Mouse (Mus musculus): ENCODE results near the gene Rbm39. TPM values are rescaled to one million over a fixed set of nuclear protein-coding genes. Genes with fewer than 3 reads are reported as not detected.

Rbm39 gene
- polyA plus RNA-seq (2015; fragmentation: Nextera tagmentation; extraction: Ambion mirVana), result 369 and 377 TPM in 2 replicates

DNA sequence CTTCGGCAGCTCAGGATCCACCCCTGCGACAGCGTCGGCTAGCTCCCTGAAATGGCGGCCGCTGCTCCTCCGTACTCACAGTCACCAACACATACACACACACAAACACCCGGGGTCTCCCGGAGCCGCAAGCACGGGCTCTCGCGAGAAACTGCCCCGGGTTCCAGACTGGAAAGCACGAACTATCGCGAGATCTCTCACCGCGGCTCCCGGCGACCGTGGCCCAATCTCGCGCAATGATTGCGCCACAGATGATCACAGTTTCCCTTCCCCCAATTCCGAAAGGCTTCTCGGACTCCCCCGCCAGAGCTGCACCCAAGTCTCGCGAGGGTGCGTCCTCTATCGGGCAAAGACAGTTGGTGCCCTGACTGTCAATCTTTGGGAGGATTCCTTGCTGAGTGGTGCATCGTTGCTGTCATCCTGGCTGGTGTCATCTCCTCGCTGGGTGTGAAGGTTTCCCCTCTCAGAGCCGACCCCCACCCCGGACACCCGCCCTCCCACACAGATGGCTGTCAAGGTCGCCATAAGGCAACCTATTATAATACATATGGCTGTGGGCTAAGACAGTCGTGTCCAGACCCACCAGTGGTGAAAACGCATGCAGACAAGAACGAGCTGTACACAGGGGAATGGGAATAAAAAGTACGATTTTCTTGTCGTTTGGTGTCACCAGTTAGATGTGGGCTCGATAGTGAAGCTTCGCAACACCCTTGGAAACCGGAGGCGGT, at the start of gene Rbm39:
Gene Rbm39, minus strand, starts transcription at position 145 of the 728 bp plus-strand sequence.
- Histone ChIP-seq H3K27me3 (replicated peaks; ENCODE audit: control insufficient read depth, insufficient read depth, low read length) (no peaks in the 10 kb centered on the region), H3K4me1 (ENCODE audit: control insufficient read depth, insufficient read depth, low read depth, low read length) (peaks cover 25% of the 10 kb centered on the region), H3K36me3 (ENCODE audit: control insufficient read depth, insufficient read depth, low read length) (peaks cover 4% of the 10 kb centered on the region), H3K9ac (ENCODE audit: low read depth, low read length) (peak within 1 kb of the TSS; percentile 100), H3K4me3 (ENCODE audit: low read length) (peak within 1 kb of the TSS; percentile 82), H3K9me3 (ENCODE audit: control insufficient read depth, low read length) (no peaks in the 10 kb centered on the region), H3K27ac (ENCODE audit: low read depth, low read length) (peak within 1 kb of the TSS; percentile 97), H3K4me2 (ENCODE audit: low read length) (peak within 1 kb of the TSS; percentile 57)
- peak; percentile 98 for ATAC-seq
- WGBS, result under 1% methylated on average over 45 of the region's 47 CpGs

DNA sequence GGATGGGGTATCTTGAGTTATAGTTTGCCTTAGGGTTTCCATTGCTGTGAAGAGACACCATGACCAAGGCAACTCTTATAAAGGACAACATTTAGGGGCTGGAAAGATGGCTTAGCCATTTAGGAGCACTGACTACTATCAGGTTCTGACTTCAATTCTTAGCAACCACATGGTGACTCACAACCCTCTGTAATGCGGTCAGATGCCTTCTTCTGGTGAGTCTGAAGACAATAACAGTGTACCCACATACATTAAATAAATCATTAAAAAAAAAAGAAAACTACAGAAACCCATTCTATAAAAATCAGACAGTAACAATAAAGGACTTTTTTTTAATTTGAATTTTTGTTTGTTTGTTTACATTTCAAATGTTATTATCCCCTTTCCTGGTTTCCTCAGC, 49.1 kb upstream of the Rbm39 start:
- Histone ChIP-seq H3K4me1 (ENCODE audit: control insufficient read depth, insufficient read depth, low read depth, low read length) (no peaks in the 10 kb centered on the region), H3K4me3 (ENCODE audit: low read length) (no peak overlapping the region), H3K9me3 (ENCODE audit: control insufficient read depth, low read length) (no peaks in the 10 kb centered on the region), H3K9ac (ENCODE audit: low read depth, low read length) (no peak overlapping the region), H3K36me3 (ENCODE audit: control insufficient read depth, insufficient read depth, low read length) (0 out of 2 replicates have a peak, but pooled peaks cover 5% of the 10 kb centered on the region), H3K27ac (ENCODE audit: low read depth, low read length) (no peak overlapping the region), H3K27me3 (replicated peaks; ENCODE audit: control insufficient read depth, insufficient read depth, low read length) (no peaks in the 10 kb centered on the region), H3K4me2 (ENCODE audit: low read length) (no peak overlapping the region)
- ATAC-seq, result no peak
- WGBS, result 93% methylated on average over 1 of the region's 1 CpGs

DNA sequence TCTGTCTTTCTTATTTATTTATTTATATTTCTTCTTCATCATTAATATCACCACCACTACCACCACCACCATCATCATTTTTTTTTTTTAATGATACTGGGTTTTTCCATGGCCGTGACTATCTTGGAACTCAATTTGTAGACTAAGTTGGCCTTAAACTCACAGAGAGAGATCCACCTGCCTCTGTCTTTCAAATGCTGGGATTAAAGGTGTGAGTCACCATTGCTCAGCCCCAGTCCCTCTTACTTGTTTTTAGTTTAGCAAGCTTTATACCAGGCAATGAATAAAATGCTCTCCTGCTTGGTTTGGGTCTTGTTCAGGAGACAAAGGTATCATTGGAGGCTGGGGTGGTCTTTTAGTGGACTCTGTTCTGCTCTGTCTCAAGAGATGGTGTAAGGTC, 47.7 kb upstream of the Rbm39 start:
- no peak overlapping the region for H3K4me2 ChIP-seq (ENCODE audit: low read length)
- H3K9ac ChIP-seq (ENCODE audit: low read depth, low read length), result no peak overlapping the region
- no peak overlapping the region for H3K27ac ChIP-seq (ENCODE audit: low read depth, low read length)
- 100% methylated on average over 1 of the region's 1 CpGs for WGBS
- no peaks in the 10 kb centered on the region for H3K27me3 ChIP-seq (replicated peaks; ENCODE audit: control insufficient read depth, insufficient read depth, low read length)
- no peaks in the 10 kb centered on the region for H3K9me3 ChIP-seq (ENCODE audit: control insufficient read depth, low read length)
- no peak for ATAC-seq
- 0 out of 2 replicates have a peak, but pooled peaks cover 6% of the 10 kb centered on the region for H3K36me3 ChIP-seq (ENCODE audit: control insufficient read depth, insufficient read depth, low read length)
- H3K4me1 ChIP-seq (ENCODE audit: control insufficient read depth, insufficient read depth, low read depth, low read length), result no peaks in the 10 kb centered on the region
- H3K4me3 ChIP-seq (ENCODE audit: low read length), result no peak overlapping the region

DNA sequence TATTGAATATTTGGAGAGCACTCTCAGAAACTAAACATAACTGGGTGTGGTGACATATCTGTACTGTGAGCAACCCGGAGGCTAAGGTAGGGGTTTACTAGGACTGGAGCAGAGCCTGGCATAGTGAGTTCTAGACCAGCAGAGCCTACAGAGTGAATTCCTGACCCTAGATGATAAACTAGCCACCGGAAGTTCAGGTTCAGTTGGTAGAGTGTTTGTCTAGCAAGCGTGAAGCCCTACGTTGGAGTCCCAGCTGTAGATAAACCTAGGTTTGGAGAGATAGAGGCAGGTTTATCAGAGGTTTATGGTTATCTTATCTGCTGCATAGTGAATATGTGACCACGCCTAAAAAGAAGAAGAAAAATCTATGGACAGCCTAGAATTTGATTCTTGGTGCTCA, 44.0 kb upstream of the Rbm39 start:
- Histone ChIP-seq H3K9ac (ENCODE audit: low read depth, low read length) (no peak overlapping the region), H3K4me2 (ENCODE audit: low read length) (no peak overlapping the region), H3K27ac (ENCODE audit: low read depth, low read length) (no peak overlapping the region), H3K9me3 (ENCODE audit: control insufficient read depth, low read length) (no peaks in the 10 kb centered on the region), H3K4me1 (ENCODE audit: control insufficient read depth, insufficient read depth, low read depth, low read length) (no peaks in the 10 kb centered on the region), H3K36me3 (ENCODE audit: control insufficient read depth, insufficient read depth, low read length) (0 out of 2 replicates have a peak, but pooled peaks cover 6% of the 10 kb centered on the region), H3K27me3 (replicated peaks; ENCODE audit: control insufficient read depth, insufficient read depth, low read length) (no peaks in the 10 kb centered on the region), H3K4me3 (ENCODE audit: low read length) (no peak overlapping the region)
- 96% methylated on average over 5 of the region's 5 CpGs for WGBS
- no peak for ATAC-seq

DNA sequence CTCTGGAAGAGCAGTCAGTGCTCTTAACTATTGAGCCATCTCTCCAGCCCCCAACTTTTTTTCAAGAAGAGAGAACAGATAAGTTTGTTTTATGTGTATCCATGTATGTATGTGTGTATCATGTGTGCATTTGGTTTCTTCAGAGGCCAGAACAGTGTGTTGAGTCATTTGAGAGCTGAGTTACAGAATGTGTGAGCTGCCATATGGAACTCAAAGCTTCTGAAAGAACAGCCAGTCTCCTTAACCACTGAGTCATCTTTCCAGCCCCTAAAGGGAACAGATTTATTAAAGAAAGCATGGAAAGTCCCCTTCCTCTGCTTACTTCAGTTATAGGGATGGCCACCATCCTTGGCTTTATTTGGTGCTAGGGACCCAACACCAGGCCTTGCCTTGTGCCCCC, 42.1 kb upstream of the Rbm39 start:
- no peak overlapping the region for H3K27ac ChIP-seq (ENCODE audit: low read depth, low read length)

DNA sequence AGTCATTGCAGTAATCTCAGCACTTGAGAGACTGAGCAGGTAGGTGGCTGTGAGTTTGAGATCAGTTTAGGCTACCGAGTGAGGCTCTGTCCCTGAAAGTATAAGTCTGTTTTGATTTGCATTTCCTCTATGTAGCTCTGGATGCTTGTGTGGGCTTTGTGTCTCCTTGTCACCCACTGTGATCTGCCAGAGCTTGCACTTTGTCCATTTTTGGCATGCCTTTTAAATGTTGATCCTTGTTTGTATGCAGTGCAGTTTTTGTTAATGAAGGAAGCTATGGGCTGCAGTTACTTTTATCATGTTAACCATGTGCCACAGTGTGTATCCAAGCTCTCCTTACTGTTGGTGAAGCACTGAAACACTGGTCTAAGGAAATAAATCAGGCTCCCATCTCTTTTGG, 37.7 kb upstream of the Rbm39 start:
- no peak overlapping the region for H3K27ac ChIP-seq (ENCODE audit: low read depth, low read length)
- H3K9ac ChIP-seq (ENCODE audit: low read depth, low read length), result no peak overlapping the region
- H3K9me3 ChIP-seq (ENCODE audit: control insufficient read depth, low read length), result no peaks in the 10 kb centered on the region
- ATAC-seq, result no peak
- no peaks in the 10 kb centered on the region for H3K4me1 ChIP-seq (ENCODE audit: control insufficient read depth, insufficient read depth, low read depth, low read length)
- WGBS, result 29% methylated on average over 1 of the region's 1 CpGs
- no peak overlapping the region for H3K4me3 ChIP-seq (ENCODE audit: low read length)
- H3K36me3 ChIP-seq (ENCODE audit: control insufficient read depth, insufficient read depth, low read length), result no peaks in the 10 kb centered on the region
- no peaks in the 10 kb centered on the region for H3K27me3 ChIP-seq (replicated peaks; ENCODE audit: control insufficient read depth, insufficient read depth, low read length)
- no peak overlapping the region for H3K4me2 ChIP-seq (ENCODE audit: low read length)

More for the DNA sequence above, 42.1 kb upstream of the Rbm39 start:
- Histone ChIP-seq H3K9ac (ENCODE audit: low read depth, low read length) (no peak overlapping the region), H3K4me2 (ENCODE audit: low read length) (no peak overlapping the region), H3K36me3 (ENCODE audit: control insufficient read depth, insufficient read depth, low read length) (0 out of 2 replicates have a peak, but pooled peaks cover 6% of the 10 kb centered on the region), H3K4me3 (ENCODE audit: low read length) (no peak overlapping the region), H3K9me3 (ENCODE audit: control insufficient read depth, low read length) (no peaks in the 10 kb centered on the region), H3K27me3 (replicated peaks; ENCODE audit: control insufficient read depth, insufficient read depth, low read length) (no peaks in the 10 kb centered on the region), H3K4me1 (ENCODE audit: control insufficient read depth, insufficient read depth, low read depth, low read length) (no peaks in the 10 kb centered on the region)
- ATAC-seq, result no peak

DNA sequence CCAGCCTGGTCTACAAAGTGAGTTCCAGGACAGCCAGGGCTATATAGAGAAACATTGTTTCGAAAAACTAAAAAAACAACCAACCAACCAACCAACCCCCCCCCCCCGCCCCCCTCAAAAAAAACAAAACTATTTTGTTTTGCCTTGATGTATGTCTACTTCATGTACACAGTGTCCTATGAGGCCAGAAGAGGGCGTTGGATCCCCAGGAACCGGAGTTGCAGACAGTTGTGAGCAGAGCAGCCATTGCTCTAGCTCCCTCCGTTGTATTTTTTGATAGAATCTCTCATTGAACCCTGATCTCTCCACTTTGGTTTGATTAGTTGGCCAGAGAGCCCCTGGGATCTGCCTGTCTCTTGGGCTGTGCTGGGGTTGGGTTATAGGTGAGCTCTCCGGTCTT, 23.9 kb upstream of the Rbm39 start:
- 88% methylated on average over 6 of the region's 6 CpGs for WGBS
- no peaks in the 10 kb centered on the region for H3K36me3 ChIP-seq (ENCODE audit: control insufficient read depth, insufficient read depth, low read length)
- H3K4me2 ChIP-seq (ENCODE audit: low read length), result no peak overlapping the region
- no peak overlapping the region for H3K27ac ChIP-seq (ENCODE audit: low read depth, low read length)
- no peaks in the 10 kb centered on the region for H3K27me3 ChIP-seq (replicated peaks; ENCODE audit: control insufficient read depth, insufficient read depth, low read length)
- H3K9ac ChIP-seq (ENCODE audit: low read depth, low read length), result no peak overlapping the region
- no peak overlapping the region for H3K4me3 ChIP-seq (ENCODE audit: low read length)
- peaks cover 21% of the 10 kb centered on the region for H3K4me1 ChIP-seq (ENCODE audit: control insufficient read depth, insufficient read depth, low read depth, low read length)
- no peaks in the 10 kb centered on the region for H3K9me3 ChIP-seq (ENCODE audit: control insufficient read depth, low read length)
- no peak for ATAC-seq

DNA sequence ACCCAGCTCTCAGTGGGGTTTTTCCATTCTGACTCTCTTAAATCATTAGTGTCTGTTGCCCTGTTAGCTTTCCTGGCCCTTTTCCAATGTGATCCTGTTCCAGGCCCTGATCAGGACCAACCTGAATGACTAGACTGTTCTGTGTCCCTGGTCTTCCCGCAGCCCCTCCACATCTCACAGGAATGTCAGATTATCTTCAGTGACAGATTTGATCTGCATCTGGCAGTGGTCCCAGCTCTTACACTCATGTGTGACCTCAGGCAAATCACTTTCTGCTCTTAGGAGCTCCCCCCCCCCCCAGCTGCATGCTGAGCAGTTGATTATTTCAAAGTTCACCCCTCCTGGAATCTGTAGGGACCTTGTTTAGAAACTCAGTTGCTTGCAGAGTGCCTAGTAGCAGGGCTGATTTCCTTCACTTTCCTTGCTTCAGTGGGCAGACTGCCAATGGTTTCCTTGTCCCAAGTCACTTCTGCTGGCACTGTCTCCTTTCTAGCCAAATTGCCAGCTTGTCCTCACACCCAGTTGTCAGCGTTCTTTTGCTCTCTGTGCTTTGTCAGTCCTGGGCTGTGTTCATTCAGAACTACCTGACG, 22.9 kb upstream of the Rbm39 start:
- Histone ChIP-seq H3K4me3 (ENCODE audit: low read length) (no peak overlapping the region), H3K9ac (ENCODE audit: low read depth, low read length) (no peak overlapping the region; the same call in 1 of the 2 replicates), H3K4me1 (ENCODE audit: control insufficient read depth, insufficient read depth, low read depth, low read length) (peaks cover 30% of the 10 kb centered on the region), H3K36me3 (ENCODE audit: control insufficient read depth, insufficient read depth, low read length) (no peaks in the 10 kb centered on the region), H3K4me2 (ENCODE audit: low read length) (no peak overlapping the region), H3K27me3 (replicated peaks; ENCODE audit: control insufficient read depth, insufficient read depth, low read length) (no peaks in the 10 kb centered on the region), H3K27ac (ENCODE audit: low read depth, low read length) (peak overlapping the region; percentile 77), H3K9me3 (ENCODE audit: control insufficient read depth, low read length) (no peaks in the 10 kb centered on the region)
- ATAC-seq, result peak; percentile 89
- WGBS, result 39% methylated on average over 3 of the region's 3 CpGs

DNA sequence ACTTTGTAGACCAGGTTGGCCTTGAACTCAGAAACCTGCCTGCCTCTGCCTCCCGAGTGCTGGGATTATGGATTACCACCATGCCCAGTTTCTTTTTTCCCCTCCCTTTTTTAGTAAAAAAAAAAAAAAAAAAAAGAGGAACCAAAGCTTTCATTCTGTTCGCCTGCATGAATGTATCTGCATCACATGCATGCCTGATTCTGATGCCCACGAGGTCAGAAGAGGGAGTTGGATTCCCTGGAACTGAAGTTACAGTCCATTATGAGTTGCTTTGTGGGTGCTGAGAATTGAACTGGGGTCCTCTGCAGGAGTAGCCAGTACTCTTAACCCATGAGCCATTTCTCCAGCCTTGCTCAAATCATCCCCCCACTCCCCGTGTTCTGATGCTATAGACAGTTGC, 21.4 kb upstream of the Rbm39 start:
- 88% methylated on average over 4 of the region's 4 CpGs for WGBS
- H3K9ac ChIP-seq (ENCODE audit: low read depth, low read length), result no peak overlapping the region
- H3K4me1 ChIP-seq (ENCODE audit: control insufficient read depth, insufficient read depth, low read depth, low read length), result peaks cover 36% of the 10 kb centered on the region
- no peak overlapping the region for H3K4me2 ChIP-seq (ENCODE audit: low read length)
- no peak for ATAC-seq
- no peaks in the 10 kb centered on the region for H3K36me3 ChIP-seq (ENCODE audit: control insufficient read depth, insufficient read depth, low read length)
- H3K27ac ChIP-seq (ENCODE audit: low read depth, low read length), result no peak overlapping the region
- no peaks in the 10 kb centered on the region for H3K27me3 ChIP-seq (replicated peaks; ENCODE audit: control insufficient read depth, insufficient read depth, low read length)
- no peak overlapping the region for H3K4me3 ChIP-seq (ENCODE audit: low read length)
- H3K9me3 ChIP-seq (ENCODE audit: control insufficient read depth, low read length), result no peaks in the 10 kb centered on the region
